Mouse (Mus musculus) CD4-positive, CD25-positive, alpha-beta regulatory T cell, adult 2 months (primary cell): Measurements from ENCODE around the gene Ccnd2.

Experiments used
- DNase-seq: peaks from one replicate; pipeline ENCODE4 v3.0.0-alpha.2; 2012; ENCODE audit warnings: low read depth, low spot score

The Ccnd2 gene

GRCm38 (mm10) chr6:127152106-127152951 lies at the start of gene Ccnd2:
Gene Ccnd2, minus strand, starts transcription at chr6:127152193.
- peak; percentile 94 for DNase-seq

GRCm38 (mm10) chr6:127196985-127197384 lies 45.0 kb upstream of the Ccnd2 start:
- DNase-seq = no peak

- DNase-seq = no peak
These were observed 29.3 kb upstream of the Ccnd2 start for GRCm38 (mm10) chr6:127181296-127181695.

- DNase-seq = no peak
These were observed 27.2 kb upstream of the Ccnd2 start for GRCm38 (mm10) chr6:127179056-127179759.

- peak; percentile 54 for DNase-seq
These were observed 26.0 kb upstream of the Ccnd2 start for GRCm38 (mm10) chr6:127177962-127178361.

GRCm38 (mm10) chr6:127177441-127177840 lies 25.4 kb upstream of the Ccnd2 start:
- DNase-seq = no peak

GRCm38 (mm10) chr6:127172461-127172860 lies 20.5 kb upstream of the Ccnd2 start:
- DNase-seq = no peak

- no peak for DNase-seq
These were observed 18.7 kb upstream of the Ccnd2 start for GRCm38 (mm10) chr6:127170734-127171133.

- peak; percentile 42 for DNase-seq
These were observed 13.7 kb upstream of the Ccnd2 start for GRCm38 (mm10) chr6:127165663-127166062.

- no peak for DNase-seq
These were observed 10.8 kb upstream of the Ccnd2 start for GRCm38 (mm10) chr6:127162842-127163241.

- DNase-seq = peak; percentile 44
These were observed 5.3 kb upstream of the Ccnd2 start for GRCm38 (mm10) chr6:127157321-127157720.

- DNase-seq = peak; percentile 83
These were observed 3.5 kb upstream of the Ccnd2 start for GRCm38 (mm10) chr6:127155468-127155867.

GRCm38 (mm10) chr6:127154708-127155268 lies 2.8 kb upstream of the Ccnd2 start:
- DNase-seq = peak; percentile 91

GRCm38 (mm10) chr6:127153972-127154707 lies 2.1 kb upstream of the Ccnd2 start:
- DNase-seq = peak; percentile 61

GRCm38 (mm10) chr6:127153296-127153800 lies 1.4 kb upstream of the Ccnd2 start:
- DNase-seq = peak; percentile 69

GRCm38 (mm10) chr6:127151565-127152105 lies 358 bp downstream of the Ccnd2 start:
- DNase-seq = peak; percentile 86

GRCm38 (mm10) chr6:127150663-127151564 lies 1.1 kb downstream of the Ccnd2 start:
- DNase-seq = peak; percentile 89

GRCm38 (mm10) chr6:127149944-127150662 lies 1.9 kb downstream of the Ccnd2 start:
- peak; percentile 57 for DNase-seq

GRCm38 (mm10) chr6:127149303-127149943 lies 2.6 kb downstream of the Ccnd2 start:
- DNase-seq = peak; percentile 68
